Mouse (Mus musculus) 3T3-L1 (cell line): ENCODE measurements around the gene Pawr.
A peak's percentile ranks its signal among the peaks of the same experiment; 100 is the strongest.
"Not testable (repeated sequence)": the region's sequence is repeated elsewhere in the genome, so short reads cannot be mapped to it uniquely, and the experiment has no call there.

Source experiments
- DNase-seq: peaks from one replicate; pipeline ENCODE4 v3.0.0-alpha.2; 2015; ENCODE audit warnings: low read depth, low spot score

Gene Pawr

GRCm38 (mm10) chr10:108313845-108314244, 18.1 kb upstream of the Pawr start:
- no peak for DNase-seq

GRCm38 (mm10) chr10:108314396-108314795, 17.5 kb upstream of the Pawr start:
- DNase-seq, result no peak

- no peak for DNase-seq
These were observed 16.7 kb upstream of the Pawr start for GRCm38 (mm10) chr10:108315236-108315635.

GRCm38 (mm10) chr10:108328356-108328755, 3.6 kb upstream of the Pawr start:
- no peak for DNase-seq

- DNase-seq, result no peak
These were observed 2.9 kb upstream of the Pawr start for GRCm38 (mm10) chr10:108328983-108329382.

- peak; percentile 22 for DNase-seq
These were observed 2.1 kb upstream of the Pawr start for GRCm38 (mm10) chr10:108329771-108330170.

- no peak for DNase-seq
These were observed 957 bp upstream of the Pawr start for GRCm38 (mm10) chr10:108330964-108331363.

- peak; percentile 68 for DNase-seq
These were observed 935 bp downstream of the Pawr start for GRCm38 (mm10) chr10:108332571-108333541.

- DNase-seq, result peak; percentile 27
These were observed 1.7 kb downstream of the Pawr start for GRCm38 (mm10) chr10:108333642-108334041.

GRCm38 (mm10) chr10:108334096-108334495, 2.2 kb downstream of the Pawr start:
- no peak for DNase-seq

GRCm38 (mm10) chr10:108335736-108336292, 3.9 kb downstream of the Pawr start:
- no peak for DNase-seq

GRCm38 (mm10) chr10:108336581-108336980, 4.7 kb downstream of the Pawr start:
- no peak for DNase-seq

- peak; percentile 39 for DNase-seq
These were observed 6.4 kb downstream of the Pawr start for GRCm38 (mm10) chr10:108338055-108338961.

GRCm38 (mm10) chr10:108339118-108339517, 7.2 kb downstream of the Pawr start:
- no peak for DNase-seq

GRCm38 (mm10) chr10:108339872-108340271, 8.0 kb downstream of the Pawr start:
- no peak for DNase-seq

GRCm38 (mm10) chr10:108343734-108344133, 11.8 kb downstream of the Pawr start:
- no peak for DNase-seq

- DNase-seq, result no peak
These were observed 13.2 kb downstream of the Pawr start for GRCm38 (mm10) chr10:108345123-108345522.

- DNase-seq, result not testable (repeated sequence)
These were observed 14.4 kb downstream of the Pawr start for GRCm38 (mm10) chr10:108346301-108346700.

GRCm38 (mm10) chr10:108350125-108351070, 18.5 kb downstream of the Pawr start:
- no peak for DNase-seq

GRCm38 (mm10) chr10:108352944-108353343, 21.0 kb downstream of the Pawr start:
- no peak for DNase-seq
